Mouse (Mus musculus) erythroblast, embryonic 14.5 days (primary cell): ENCODE measurements around the gene Prr12. TPM values are rescaled to one million over a fixed set of nuclear protein-coding genes. Genes with fewer than 3 reads are reported as not detected.
A peak's percentile ranks its signal among the peaks of the same experiment; 100 is the strongest.

ENCODE experiments used
- H3K27me3 ChIP-seq: 2 replicates; pipeline ENCODE4 v1.6.1; 2012; ENCODE audit warnings: inconsistent platforms; ENCODE audit not compliant: control insufficient read depth
- H3K36me3 ChIP-seq: 2 replicates; pipeline ENCODE4 v1.6.1; 2012; ENCODE audit warnings: mild to moderate bottlenecking, inconsistent platforms; ENCODE audit not compliant: control insufficient read depth
- H3K4me1 ChIP-seq: 2 replicates; pipeline ENCODE4 v1.6.1; 2012; ENCODE audit warnings: inconsistent platforms; ENCODE audit not compliant: control insufficient read depth
- H3K4me3 ChIP-seq: replicated peaks from 2 replicates; pipeline ENCODE3; 2012; ENCODE audit warnings: moderate library complexity, mild to moderate bottlenecking, inconsistent platforms
- H3K9me3 ChIP-seq: 2 replicates; pipeline ENCODE4 v1.6.1; 2012; ENCODE audit warnings: low read length, inconsistent platforms, mixed read lengths; ENCODE audit not compliant: control insufficient read depth
- GATA1 ChIP-seq: IDR thresholded peaks from 2 replicates; pipeline ENCODE4 v1.6.1; 2012; ENCODE audit warnings: low read length, inconsistent platforms, mixed read lengths
- TAL1 ChIP-seq: IDR thresholded peaks from 3 replicates; pipeline ENCODE4 v1.6.1; 2012; ENCODE audit warnings: low read length, inconsistent platforms, mixed read lengths
- polyA plus RNA-seq: library from polyadenylated mRNA; stranded (reverse); fragments of >175 nt; gene quantifications from 2 replicates; pipeline ENCODE4 v1.2.3, GENCODE M21; 2012

Prr12 gene
- polyA plus RNA-seq, 1 experiment: 2.9 TPM

GRCm38 (mm10) chr7:45000539-45001114 is 52.1 kb downstream of the Prr12 start:
- no peaks in the 10 kb centered on the region for H3K9me3 ChIP-seq
- H3K4me3 ChIP-seq: no peak overlapping the region
- TF ChIP-seq TAL1 (no peak), GATA1 (no peak)
- peaks cover 57% of the 10 kb centered on the region for H3K4me1 ChIP-seq
- peaks cover 68% of the 10 kb centered on the region for H3K36me3 ChIP-seq
- H3K27me3 ChIP-seq: no peaks in the 10 kb centered on the region

- no peaks in the 10 kb centered on the region for H3K9me3 ChIP-seq
- TF ChIP-seq TAL1 (no peak), GATA1 (no peak)
- H3K27me3 ChIP-seq: no peaks in the 10 kb centered on the region
- peaks cover 63% of the 10 kb centered on the region for H3K4me1 ChIP-seq
- H3K4me3 ChIP-seq: peak overlapping the region; percentile 55
- H3K36me3 ChIP-seq: peaks cover 68% of the 10 kb centered on the region
Measured at GRCm38 (mm10) chr7:44999753-45000152, 52.9 kb downstream of the Prr12 start.

- no peaks in the 10 kb centered on the region for H3K9me3 ChIP-seq
- peak within 1 kb of the TSS; percentile 84 for H3K4me3 ChIP-seq
- peaks cover 69% of the 10 kb centered on the region for H3K36me3 ChIP-seq
- H3K4me1 ChIP-seq: peaks cover 63% of the 10 kb centered on the region
- TF ChIP-seq TAL1: 0 out of 3 replicates have a peak, but pooled peaks have one; percentile 15
- no peak for TF ChIP-seq GATA1
- no peaks in the 10 kb centered on the region for H3K27me3 ChIP-seq
Measured at GRCm38 (mm10) chr7:44998501-44998955, 54.2 kb downstream of the Prr12 start, which contains the start of gene Bcl2l12. Gene Bcl2l12, minus strand, starts transcription at chr7:44998712.

- Histone ChIP-seq H3K27me3 (no peaks in the 10 kb centered on the region), H3K36me3 (peaks cover 69% of the 10 kb centered on the region), H3K4me3 (peak overlapping the region; percentile 84), H3K9me3 (no peaks in the 10 kb centered on the region), H3K4me1 (peaks cover 63% of the 10 kb centered on the region)
- TF ChIP-seq GATA1: no peak
- TF ChIP-seq TAL1: no peak
Measured at GRCm38 (mm10) chr7:44997940-44998428, 54.7 kb downstream of the Prr12 start.

GRCm38 (mm10) chr7:44997231-44997939 is 55.3 kb downstream of the Prr12 start, which contains the start of gene Irf3:
Gene Irf3, plus strand, starts transcription at chr7:44997648.
- H3K4me3 ChIP-seq: peak within 1 kb of the TSS; percentile 84
- H3K36me3 ChIP-seq: peaks cover 69% of the 10 kb centered on the region
- peaks cover 62% of the 10 kb centered on the region for H3K4me1 ChIP-seq
- no peaks in the 10 kb centered on the region for H3K27me3 ChIP-seq
- H3K9me3 ChIP-seq: no peaks in the 10 kb centered on the region
- TF ChIP-seq GATA1 (no peak), TAL1 (no peak)

- Histone ChIP-seq H3K36me3 (peaks cover 68% of the 10 kb centered on the region), H3K27me3 (no peaks in the 10 kb centered on the region), H3K9me3 (no peaks in the 10 kb centered on the region), H3K4me3 (peak overlapping the region; percentile 84), H3K4me1 (peaks cover 59% of the 10 kb centered on the region)
- TF ChIP-seq GATA1 (no peak), TAL1 (no peak)
Measured at GRCm38 (mm10) chr7:44996672-44997071, 56.0 kb downstream of the Prr12 start.

- Histone ChIP-seq H3K9me3 (no peaks in the 10 kb centered on the region), H3K36me3 (peaks cover 37% of the 10 kb centered on the region), H3K27me3 (no peaks in the 10 kb centered on the region), H3K4me1 (peaks cover 53% of the 10 kb centered on the region), H3K4me3 (peak overlapping the region; percentile 87)
- TF ChIP-seq TAL1 (no peak), GATA1 (no peak)
Measured at GRCm38 (mm10) chr7:44986879-44987718, 65.6 kb downstream of the Prr12 start.

- Histone ChIP-seq H3K4me3 (peak within 1 kb of the TSS; percentile 87), H3K9me3 (no peaks in the 10 kb centered on the region), H3K27me3 (no peaks in the 10 kb centered on the region), H3K36me3 (peaks cover 39% of the 10 kb centered on the region), H3K4me1 (peaks cover 53% of the 10 kb centered on the region)
- no peak for TF ChIP-seq GATA1
- TF ChIP-seq TAL1: no peak
Measured at GRCm38 (mm10) chr7:44986192-44986878, 66.3 kb downstream of the Prr12 start, which contains the start of gene Prmt1. Gene Prmt1, minus strand, starts transcription at chr7:44986568.
